Mouse (Mus musculus): ENCODE data around the gene Nvl. TPM values are rescaled to one million over a fixed set of nuclear protein-coding genes. Genes with fewer than 3 reads are reported as not detected.

The Nvl gene
- 41.9 and 48.5 TPM in 2 replicates for polyA plus RNA-seq (2014; fragmentation: Nextera tagmentation; extraction: Ambion mirVana)

- Histone ChIP-seq H3K4me1 (replicated peaks; ENCODE audit: control insufficient read depth, insufficient read depth, low read length) (no peaks in the 10 kb centered on the region; the same call in 1 of the 2 replicates), H3K9ac (ENCODE audit: low read length) (peak within 1 kb of the TSS; percentile 73), H3K9me3 (ENCODE audit: control insufficient read depth, low read length) (no peaks in the 10 kb centered on the region), H3K4me3 (ENCODE audit: low read depth, low read length) (peak within 1 kb of the TSS; percentile 78), H3K36me3 (ENCODE audit: control insufficient read depth, insufficient read depth, low read length) (no peaks in the 10 kb centered on the region), H3K27ac (ENCODE audit: low read depth, low read length) (peak within 1 kb of the TSS; percentile 85), H3K4me2 (ENCODE audit: low read depth, low read length, severe bottlenecking) (peak within 1 kb of the TSS; percentile 70), H3K27me3 (ENCODE audit: control insufficient read depth, insufficient read depth, low read length) (no peaks in the 10 kb centered on the region)
- peak; percentile 99 for ATAC-seq (replicated peaks; ENCODE audit: low FRiP score)
- peak; percentile 96 for DNase-seq (ENCODE audit: low spot score)
- under 1% methylated on average over 52 of the region's 52 CpGs for whole genome bisulfite sequencing
These were observed at the start of gene Nvl, which contains the start of gene Cnih4 for GRCm38 (mm10) chr1:181143950-181144836. Gene Nvl, minus strand, starts transcription at chr1:181144204. Gene Cnih4, plus strand, starts transcription at chr1:181144693.

- DNase-seq (ENCODE audit: low spot score) (no peak), ATAC-seq (replicated peaks; ENCODE audit: low FRiP score) (no peak)
- Histone ChIP-seq H3K9me3 (ENCODE audit: control insufficient read depth, low read length) (no peaks in the 10 kb centered on the region), H3K9ac (ENCODE audit: low read length) (no peak overlapping the region), H3K36me3 (ENCODE audit: control insufficient read depth, insufficient read depth, low read length) (peaks cover 15% of the 10 kb centered on the region), H3K27me3 (ENCODE audit: control insufficient read depth, insufficient read depth, low read length) (no peaks in the 10 kb centered on the region), H3K4me3 (ENCODE audit: low read depth, low read length) (no peak overlapping the region), H3K27ac (ENCODE audit: low read depth, low read length) (no peak overlapping the region), H3K4me1 (replicated peaks; ENCODE audit: control insufficient read depth, insufficient read depth, low read length) (no peaks in the 10 kb centered on the region), H3K4me2 (ENCODE audit: low read depth, low read length, severe bottlenecking) (no peak overlapping the region)
- 93% methylated on average over 4 of the region's 4 CpGs for WGBS
These were observed 44.9 kb upstream of the Nvl start for GRCm38 (mm10) chr1:181188925-181189324.

GRCm38 (mm10) chr1:181170210-181170609, 26.2 kb upstream of the Nvl start:
- Histone ChIP-seq H3K9ac (ENCODE audit: low read length) (no peak overlapping the region), H3K4me2 (ENCODE audit: low read depth, low read length, severe bottlenecking) (no peak overlapping the region), H3K4me3 (ENCODE audit: low read depth, low read length) (no peak overlapping the region), H3K36me3 (ENCODE audit: control insufficient read depth, insufficient read depth, low read length) (peaks cover 4% of the 10 kb centered on the region; the same call in 1 of the 2 replicates), H3K27ac (ENCODE audit: low read depth, low read length) (no peak overlapping the region), H3K27me3 (ENCODE audit: control insufficient read depth, insufficient read depth, low read length) (no peaks in the 10 kb centered on the region), H3K9me3 (ENCODE audit: control insufficient read depth, low read length) (no peaks in the 10 kb centered on the region), H3K4me1 (replicated peaks; ENCODE audit: control insufficient read depth, insufficient read depth, low read length) (no peaks in the 10 kb centered on the region)
- 94% methylated on average over 8 of the region's 8 CpGs for WGBS
- ATAC-seq (replicated peaks; ENCODE audit: low FRiP score) = no peak
- DNase-seq (ENCODE audit: low spot score) = no peak

- peaks cover 13% of the 10 kb centered on the region for H3K36me3 ChIP-seq (ENCODE audit: control insufficient read depth, insufficient read depth, low read length)
- ATAC-seq (replicated peaks; ENCODE audit: low FRiP score) = no peak
These were observed 24.4 kb upstream of the Nvl start for GRCm38 (mm10) chr1:181168377-181168776.

GRCm38 (mm10) chr1:181167816-181168215, 23.8 kb upstream of the Nvl start:
- DNase-seq (ENCODE audit: low spot score) = no peak
- ATAC-seq (replicated peaks; ENCODE audit: low FRiP score) = no peak
- no peaks in the 10 kb centered on the region for H3K4me1 ChIP-seq (replicated peaks; ENCODE audit: control insufficient read depth, insufficient read depth, low read length)
- no peak overlapping the region for H3K4me3 ChIP-seq (ENCODE audit: low read depth, low read length)
- H3K27me3 ChIP-seq (ENCODE audit: control insufficient read depth, insufficient read depth, low read length) = no peaks in the 10 kb centered on the region
- WGBS = 81% methylated on average over 2 of the region's 2 CpGs
- H3K9ac ChIP-seq (ENCODE audit: low read length) = no peak overlapping the region
- H3K9me3 ChIP-seq (ENCODE audit: control insufficient read depth, low read length) = no peaks in the 10 kb centered on the region
- peaks cover 14% of the 10 kb centered on the region for H3K36me3 ChIP-seq (ENCODE audit: control insufficient read depth, insufficient read depth, low read length)
- no peak overlapping the region for H3K27ac ChIP-seq (ENCODE audit: low read depth, low read length)
- no peak overlapping the region for H3K4me2 ChIP-seq (ENCODE audit: low read depth, low read length, severe bottlenecking)

More at GRCm38 (mm10) chr1:181168377-181168776, 24.4 kb upstream of the Nvl start:
- no peaks in the 10 kb centered on the region for H3K4me1 ChIP-seq (replicated peaks; ENCODE audit: control insufficient read depth, insufficient read depth, low read length)
- H3K27me3 ChIP-seq (ENCODE audit: control insufficient read depth, insufficient read depth, low read length) = no peaks in the 10 kb centered on the region
- H3K4me2 ChIP-seq (ENCODE audit: low read depth, low read length, severe bottlenecking) = no peak overlapping the region
- H3K27ac ChIP-seq (ENCODE audit: low read depth, low read length) = no peak overlapping the region
- H3K4me3 ChIP-seq (ENCODE audit: low read depth, low read length) = no peak overlapping the region
- H3K9me3 ChIP-seq (ENCODE audit: control insufficient read depth, low read length) = no peaks in the 10 kb centered on the region
- no peak overlapping the region for H3K9ac ChIP-seq (ENCODE audit: low read length)
- no peak for DNase-seq (ENCODE audit: low spot score)
- WGBS = 86% methylated on average over 3 of the region's 3 CpGs

GRCm38 (mm10) chr1:181151541-181151940, 7.5 kb upstream of the Nvl start:
- 42% methylated on average over 5 of the region's 5 CpGs for whole genome bisulfite sequencing
- DNase-seq (ENCODE audit: low spot score) (no peak), ATAC-seq (replicated peaks; ENCODE audit: low FRiP score) (no peak)
- Histone ChIP-seq H3K4me1 (replicated peaks; ENCODE audit: control insufficient read depth, insufficient read depth, low read length) (no peaks in the 10 kb centered on the region), H3K9me3 (ENCODE audit: control insufficient read depth, low read length) (no peaks in the 10 kb centered on the region), H3K36me3 (ENCODE audit: control insufficient read depth, insufficient read depth, low read length) (no peaks in the 10 kb centered on the region), H3K4me3 (ENCODE audit: low read depth, low read length) (peak overlapping the region; percentile 90), H3K27ac (ENCODE audit: low read depth, low read length) (no peak overlapping the region), H3K9ac (ENCODE audit: low read length) (peak overlapping the region; percentile 94), H3K27me3 (ENCODE audit: control insufficient read depth, insufficient read depth, low read length) (no peaks in the 10 kb centered on the region), H3K4me2 (ENCODE audit: low read depth, low read length, severe bottlenecking) (peak overlapping the region; percentile 55)

GRCm38 (mm10) chr1:181150827-181151534, 7.0 kb upstream of the Nvl start:
- under 1% methylated on average over 59 of the region's 59 CpGs for WGBS
- peak; percentile 93 for ATAC-seq (replicated peaks; ENCODE audit: low FRiP score)
- H3K4me3 ChIP-seq (ENCODE audit: low read depth, low read length) = peak overlapping the region; percentile 90
- H3K4me2 ChIP-seq (ENCODE audit: low read depth, low read length, severe bottlenecking) = peak overlapping the region; percentile 55
- H3K27me3 ChIP-seq (ENCODE audit: control insufficient read depth, insufficient read depth, low read length) = no peaks in the 10 kb centered on the region
- H3K9ac ChIP-seq (ENCODE audit: low read length) = peak overlapping the region; percentile 94
- peak; percentile 94 for DNase-seq (ENCODE audit: low spot score)
- no peaks in the 10 kb centered on the region for H3K4me1 ChIP-seq (replicated peaks; ENCODE audit: control insufficient read depth, insufficient read depth, low read length)
- H3K9me3 ChIP-seq (ENCODE audit: control insufficient read depth, low read length) = no peaks in the 10 kb centered on the region
- peak overlapping the region; percentile 78 for H3K27ac ChIP-seq (ENCODE audit: low read depth, low read length)
- no peaks in the 10 kb centered on the region for H3K36me3 ChIP-seq (ENCODE audit: control insufficient read depth, insufficient read depth, low read length)

GRCm38 (mm10) chr1:181150431-181150826, 6.4 kb upstream of the Nvl start:
- DNase-seq (ENCODE audit: low spot score) (no peak), ATAC-seq (replicated peaks; ENCODE audit: low FRiP score) (peak; percentile 34; the same call in 1 of the 2 replicates)
- Histone ChIP-seq H3K4me3 (ENCODE audit: low read depth, low read length) (peak overlapping the region; percentile 90), H3K27ac (ENCODE audit: low read depth, low read length) (no peak overlapping the region), H3K27me3 (ENCODE audit: control insufficient read depth, insufficient read depth, low read length) (no peaks in the 10 kb centered on the region), H3K4me1 (replicated peaks; ENCODE audit: control insufficient read depth, insufficient read depth, low read length) (no peaks in the 10 kb centered on the region), H3K9ac (ENCODE audit: low read length) (no peak overlapping the region), H3K9me3 (ENCODE audit: control insufficient read depth, low read length) (no peaks in the 10 kb centered on the region), H3K36me3 (ENCODE audit: control insufficient read depth, insufficient read depth, low read length) (no peaks in the 10 kb centered on the region), H3K4me2 (ENCODE audit: low read depth, low read length, severe bottlenecking) (no peak overlapping the region; the same call in 1 of the 2 replicates)
- WGBS = 67% methylated on average over 3 of the region's 3 CpGs
